Mouse (Mus musculus) lung, adult 2 months (tissue): ENCODE measurements around the gene Fxyd2.

Experiments used
- CTCF ChIP-seq: fragments of 200-500 bp; IDR thresholded peaks from 2 replicates; pipeline ENCODE4 v1.5.1; 2011; ENCODE audit warnings: mild to moderate bottlenecking, low read length, control low read depth; ENCODE audit not compliant: insufficient read depth
- POLR2A ChIP-seq: fragments of 200-500 bp; IDR thresholded peaks from 2 replicates; pipeline ENCODE4 v1.6.1; 2011; ENCODE audit warnings: low read depth, mild to moderate bottlenecking, control low read depth, low read length, borderline replicate concordance; ENCODE audit errors: extremely low read depth

DNA sequence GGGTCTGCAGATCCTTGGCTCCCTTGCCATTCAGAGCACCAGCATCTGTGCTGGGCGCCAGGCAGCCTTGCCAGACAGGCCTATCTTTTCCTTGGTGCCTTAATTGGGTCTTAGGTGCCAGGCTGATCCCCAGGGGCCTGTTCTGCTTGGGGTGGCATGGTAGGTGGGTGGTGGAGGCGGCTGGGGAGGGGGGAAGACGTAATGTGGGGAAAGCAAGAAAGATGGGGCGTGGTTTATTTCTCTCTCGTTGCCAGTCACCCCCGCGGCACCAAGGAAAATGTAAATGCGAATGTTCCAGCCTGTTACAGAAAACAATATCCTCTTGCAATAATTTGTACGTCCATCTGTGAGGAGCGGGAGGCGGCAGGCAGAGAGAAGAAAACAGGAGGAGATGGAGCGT is 33.2 kb downstream of the Fxyd2 start:
- TF ChIP-seq CTCF = no peak
- no peak for TF ChIP-seq POLR2A
